Mouse (Mus musculus) heart, adult 2 months (tissue): Measurements from ENCODE around the gene Mid1ip1. TPM values are rescaled to one million over a fixed set of nuclear protein-coding genes. Genes with fewer than 3 reads are reported as not detected.
A peak's percentile ranks its signal among the peaks of the same experiment; 100 is the strongest.

Experiments used
- DNase-seq, 2 experiments: peaks; one replicate each; pipeline ENCODE4 v3.0.0; 2021
- H3K27ac ChIP-seq: fragments of 200-600 bp; 2 replicates; pipeline ENCODE4 v1.8.1; 2022
- H3K27me3 ChIP-seq: fragments of 200-500 bp; 2 replicates; pipeline ENCODE4 v1.6.1; 2012; ENCODE audit warnings: mild to moderate bottlenecking, low read length, inconsistent platforms, mixed read lengths; ENCODE audit not compliant: control insufficient read depth, insufficient read depth
- H3K36me3 ChIP-seq: fragments of 200-500 bp; 2 replicates; pipeline ENCODE4 v1.6.1; 2012; ENCODE audit warnings: low read length, inconsistent platforms; ENCODE audit not compliant: control insufficient read depth, insufficient read depth
- H3K4me1 ChIP-seq: fragments of 200-500 bp; 2 replicates; pipeline ENCODE4 v1.6.1; 2011; ENCODE audit warnings: low read length; ENCODE audit not compliant: control insufficient read depth, insufficient read depth
- H3K4me3 ChIP-seq: fragments of 200-600 bp; 2 replicates; pipeline ENCODE4 v1.8.1; 2022
- H3K79me2 ChIP-seq: fragments of 200-500 bp; replicated peaks from 2 replicates; pipeline ENCODE4 v1.6.1; 2012; ENCODE audit warnings: mild to moderate bottlenecking, inconsistent platforms, low read length, moderate library complexity, mixed read lengths; ENCODE audit not compliant: control insufficient read depth, insufficient read depth
- H3K9ac ChIP-seq: fragments of 200-500 bp; 2 replicates; pipeline ENCODE4 v1.6.1; 2012; ENCODE audit warnings: low read depth, mild to moderate bottlenecking, control low read depth, inconsistent platforms, low read length, mixed read lengths
- CTCF ChIP-seq: fragments of 200-600 bp; IDR thresholded peaks from 2 replicates; pipeline ENCODE4 v1.8.1; 2022; ENCODE audit warnings: antibody characterized with exemption, mild to moderate bottlenecking, moderate library complexity
- EP300 ChIP-seq: fragments of 200-500 bp; IDR thresholded peaks from 2 replicates; pipeline ENCODE4 v1.6.1; 2011; ENCODE audit warnings: low read depth, low read length, control low read depth; ENCODE audit not compliant: insufficient read depth
- POLR2A ChIP-seq: fragments of 200-500 bp; IDR thresholded peaks from 2 replicates; pipeline ENCODE4 v1.6.1; 2011; ENCODE audit warnings: mild to moderate bottlenecking, low read depth, low read length, control low read depth; ENCODE audit not compliant: insufficient read depth
- WGBS: fragments of 180-500 bp; shearing (Covaris S2); methylation state at CpG from one replicate; pipeline ENCODE4 v1.1.7; 2018; 5-methylcytosine and 5-hydroxymethylcytosine counted together
- intact Hi-C: fragments of 180-260 bp; cut with DNase I; formaldehyde crosslinking; loops from one replicate; pipeline ENCODE4 v1.15.1; 2025
- long read RNA-seq: library from polyadenylated mRNA; stranded (forward); transcript quantifications from one replicate; pipeline ENCODE4 v2.0.0, GENCODE M21; 2021
- polyA plus RNA-seq: library from polyadenylated mRNA; depleted of rRNA; stranded (reverse); fragments of >200 nt; gene quantifications from 2 replicates; pipeline ENCODE4 v1.2.3, GENCODE M21; 2012; rRNA removed
- total RNA-seq, 2 experiments: library from RNA; stranded (reverse); gene quantifications; 2 replicates each; pipeline ENCODE4 v1.2.3; 2021

Gene Mid1ip1
- total RNA-seq (100 to 1,000 TPM in 1 of 2 experiments, 10 to 100 TPM in 1; 63.3 to 214 TPM), polyA plus RNA-seq (61.3 and 70.6 TPM in 2 replicates)
- long read RNA-seq, transcript Mid1ip1-202 (2 exons, 2,022 nt), result minor isoform, 20 of 118 reads
- long read RNA-seq, transcript Mid1ip1-201 (2 exons, 2,019 nt), result major isoform, 92 of 118 reads
- long read RNA-seq, partial matches to known transcripts, result 0 of 118 reads
- long read RNA-seq, other reads (novel, unspliced or antisense), result 5 of 118 reads

DNA sequence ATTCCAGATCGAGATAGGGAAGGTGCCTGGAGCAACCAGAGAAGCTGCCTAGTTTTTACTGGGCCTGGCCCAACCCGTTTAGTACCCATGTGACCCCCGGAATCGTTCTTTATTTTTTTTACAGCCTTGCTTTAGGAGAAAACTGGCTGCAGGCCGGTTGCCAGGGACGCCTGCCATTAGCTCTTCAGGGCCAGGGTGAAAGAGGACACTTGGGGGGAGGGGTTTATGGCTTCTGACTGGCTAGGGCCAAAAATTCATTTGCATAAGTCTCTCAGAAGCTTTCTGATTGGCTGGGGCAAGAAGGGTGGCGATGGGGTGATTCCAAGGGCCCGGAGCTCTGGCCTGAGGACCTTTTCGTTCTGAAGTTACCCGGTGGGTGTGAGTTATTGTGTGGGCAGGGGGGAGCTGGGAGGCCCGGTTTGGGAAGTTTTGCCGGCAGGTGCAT, at the start of gene Mid1ip1:
Gene Mid1ip1, plus strand, starts transcription at position 318 of the 445 bp plus-strand sequence.
- Histone ChIP-seq H3K4me1 (peaks cover 5% of the 10 kb centered on the region), H3K4me3 (peak within 1 kb of the TSS; percentile 26), H3K36me3 (no peaks in the 10 kb centered on the region), H3K27ac (peak within 1 kb of the TSS; percentile 71), H3K79me2 (no peaks in the 10 kb centered on the region), H3K27me3 (no peaks in the 10 kb centered on the region), H3K9ac (peak within 1 kb of the TSS; percentile 25; the same call in 1 of the 2 replicates)
- intact Hi-C loops, result loop anchor here (5.0 to 10.0 kb wide), 6 partner anchors 43 to 263 kb away; no protein-coding TSS in a partner anchor
- TF ChIP-seq POLR2A, result peak; percentile 52; the same call in 1 of the 2 replicates
- TF ChIP-seq EP300, result no peak
- DNase-seq, result peak; percentile 76 to 88
- 14% methylated on average over 12 of the region's 12 CpGs for WGBS

DNA sequence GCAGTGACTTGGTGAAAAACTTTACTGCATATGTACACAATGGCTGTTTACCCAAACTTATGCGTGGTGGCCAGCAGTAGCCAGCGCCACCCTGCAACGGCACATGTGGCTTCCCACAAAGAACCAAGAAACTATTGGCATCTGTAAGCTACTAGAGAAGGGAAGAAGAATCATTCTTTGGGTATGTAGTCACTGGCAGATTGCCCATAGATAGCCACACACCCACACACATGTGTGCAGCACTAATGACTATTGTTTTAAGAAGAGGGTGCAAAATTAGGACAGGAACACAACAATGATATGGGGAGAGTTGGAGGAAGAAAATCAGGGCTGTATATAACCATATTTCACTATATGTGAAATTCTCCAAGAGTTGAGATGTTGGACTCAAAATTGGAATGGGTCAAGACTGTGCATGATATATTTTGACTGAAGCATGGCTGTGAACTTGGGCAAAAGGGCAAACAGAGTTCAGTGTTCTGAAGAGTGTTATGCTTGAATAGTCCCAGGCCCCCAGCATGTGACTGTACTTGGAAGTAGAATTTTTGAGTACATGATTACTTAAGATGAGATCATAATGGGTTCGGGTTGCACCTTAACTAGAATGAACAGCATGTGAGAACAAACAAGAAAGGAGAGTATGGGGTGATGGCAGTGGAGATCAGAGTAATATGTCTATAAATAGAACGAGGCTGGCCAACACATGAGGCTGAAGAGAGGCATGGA, 20.2 kb upstream of the Mid1ip1 start:
- TF ChIP-seq POLR2A, result no peak
- no peak for TF ChIP-seq EP300
- no peak for TF ChIP-seq CTCF
- H3K79me2 ChIP-seq, result no peaks in the 10 kb centered on the region
- DNase-seq, result no peak
- intact Hi-C loops, result no loop called here
- H3K4me3 ChIP-seq, result no peak overlapping the region
- no peaks in the 10 kb centered on the region for H3K36me3 ChIP-seq
- H3K27me3 ChIP-seq, result no peaks in the 10 kb centered on the region
- H3K27ac ChIP-seq, result no peak overlapping the region
- no peak overlapping the region for H3K9ac ChIP-seq
- H3K4me1 ChIP-seq, result no peaks in the 10 kb centered on the region
- WGBS, result 64% methylated on average over 5 of the region's 5 CpGs

GRCm38 (mm10) chrX:10706728-10707127, 8.1 kb upstream of the Mid1ip1 start:
- 79% methylated on average over 3 of the region's 3 CpGs for WGBS

DNA sequence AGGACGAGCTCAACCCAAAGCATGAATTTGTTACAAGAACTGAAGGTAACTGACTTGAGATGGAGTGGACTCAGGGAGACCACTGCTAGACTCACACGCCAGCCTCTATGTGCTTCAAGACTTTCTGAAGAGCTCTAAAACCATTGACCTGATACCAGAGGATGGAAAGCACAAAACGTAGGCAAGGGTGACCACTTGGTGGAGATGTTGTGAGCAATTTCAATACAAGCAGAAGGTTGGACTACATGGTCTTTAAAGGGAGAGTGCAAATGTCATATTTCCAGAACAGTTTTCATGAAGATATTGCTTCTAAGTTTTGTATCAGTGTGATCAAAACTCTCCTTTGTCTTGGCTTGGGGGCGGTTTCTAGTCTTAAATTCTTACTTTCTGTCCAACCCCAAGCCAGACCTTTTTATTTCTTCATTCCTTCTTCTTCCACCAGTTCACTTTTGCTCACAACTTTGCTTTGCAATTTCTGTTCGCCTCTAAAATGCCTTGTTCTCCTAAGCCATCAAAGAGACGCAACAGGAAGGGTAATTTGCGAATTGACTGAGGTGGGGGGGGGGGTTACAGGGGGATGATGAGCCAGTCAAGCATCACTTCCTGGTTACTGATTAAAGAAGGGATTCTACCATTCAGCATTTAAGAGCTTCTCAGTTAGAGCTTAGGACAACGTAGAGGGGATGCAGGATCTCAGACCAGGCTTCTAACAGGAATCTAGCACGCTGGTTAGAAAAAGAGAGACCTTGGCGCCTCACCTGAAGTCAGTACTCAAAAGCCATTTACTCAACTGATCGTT, 775 bp upstream of the Mid1ip1 start:
- Histone ChIP-seq H3K27me3 (no peaks in the 10 kb centered on the region), H3K27ac (peak overlapping the region; percentile 47), H3K4me3 (peak overlapping the region; percentile 26; the same call in 1 of the 2 replicates), H3K36me3 (no peaks in the 10 kb centered on the region), H3K79me2 (no peaks in the 10 kb centered on the region), H3K9ac (no peak overlapping the region; the same call in 1 of the 2 replicates), H3K4me1 (peaks cover 5% of the 10 kb centered on the region)
- intact Hi-C loops, result loop anchor here (5.0 to 10.0 kb wide), 3 partner anchors 139 to 263 kb away; no protein-coding TSS in a partner anchor
- peak in 1 of 2 experiments; percentile 14 for DNase-seq
- TF ChIP-seq EP300 (no peak), POLR2A (no peak), CTCF (peak; percentile 66)
- WGBS, result 25% methylated on average over 11 of the region's 11 CpGs

More at GRCm38 (mm10) chrX:10706728-10707127, 8.1 kb upstream of the Mid1ip1 start:
- Histone ChIP-seq H3K27me3 (no peaks in the 10 kb centered on the region), H3K4me3 (no peak overlapping the region), H3K9ac (no peak overlapping the region), H3K36me3 (no peaks in the 10 kb centered on the region), H3K27ac (no peak overlapping the region), H3K79me2 (no peaks in the 10 kb centered on the region), H3K4me1 (no peaks in the 10 kb centered on the region)
- intact Hi-C loops, result no loop called here
- no peak for DNase-seq
- TF ChIP-seq POLR2A, result no peak
- TF ChIP-seq CTCF, result no peak
- no peak for TF ChIP-seq EP300

DNA sequence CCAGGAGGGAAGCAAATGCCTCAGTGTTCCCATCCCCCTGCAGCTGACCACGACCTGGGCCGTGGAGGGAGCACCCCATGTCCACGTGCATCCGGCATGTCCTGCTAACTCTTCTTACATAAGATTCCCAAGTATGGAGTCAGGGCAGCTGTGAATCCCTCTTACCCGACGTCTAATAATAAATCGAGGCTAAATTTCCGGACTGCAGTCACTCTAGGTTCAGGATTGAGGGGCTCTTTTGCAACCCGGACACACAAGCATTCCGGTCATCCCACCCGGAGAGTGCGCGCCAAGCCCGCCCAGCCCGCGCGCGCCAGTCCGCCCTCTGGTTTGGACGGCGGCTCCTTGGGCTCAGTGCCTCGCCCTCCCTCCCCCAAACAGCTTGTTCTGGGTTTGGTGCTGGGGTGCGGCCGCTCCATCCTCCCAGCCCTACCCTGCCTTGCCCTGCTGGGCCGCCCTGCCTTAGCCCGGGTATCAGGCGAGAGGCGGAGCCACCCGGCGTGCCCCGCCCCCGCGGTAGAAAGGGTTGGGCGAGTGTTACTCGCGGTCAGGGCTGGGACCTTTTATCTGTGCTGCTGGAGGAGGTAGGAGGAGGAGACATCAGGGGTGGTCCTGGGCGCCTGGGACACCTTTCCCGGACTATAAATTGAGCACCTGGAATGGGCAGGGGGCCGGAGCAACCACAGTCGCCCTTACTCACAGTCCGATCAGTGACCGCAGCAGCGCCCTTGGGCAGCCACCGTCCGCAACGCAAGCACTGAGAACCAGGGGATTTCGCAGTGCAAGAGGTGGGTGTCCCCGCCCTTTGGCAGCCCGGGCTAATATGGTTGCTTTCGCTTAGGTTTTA, 2.3 kb downstream of the Mid1ip1 start:
- TF ChIP-seq POLR2A (peak; percentile 83), EP300 (peak; percentile 48; the same call in 1 of the 2 replicates), CTCF (no peak)
- Histone ChIP-seq H3K36me3 (peaks cover 3% of the 10 kb centered on the region), H3K9ac (peak overlapping the region; percentile 95), H3K79me2 (no peaks in the 10 kb centered on the region), H3K27me3 (no peaks in the 10 kb centered on the region), H3K4me1 (peaks cover 5% of the 10 kb centered on the region), H3K4me3 (peak overlapping the region; percentile 57), H3K27ac (peak overlapping the region; percentile 88)
- intact Hi-C loops, result loop anchor here (5.0 to 10.0 kb wide), 5 partner anchors 40 to 185 kb away; no protein-coding TSS in a partner anchor
- peak; percentile 91 to 94 for DNase-seq
- 16% methylated on average over 50 of the region's 50 CpGs for WGBS
